Mouse (Mus musculus): ENCODE measurements at regions not wholly inside any gene's neighbourhood (a gene's known extent, or its start where the extent isn't known, plus 50 kb on each side); places are given as distances from the start of the nearest gene placed in this dataset.

DNA sequence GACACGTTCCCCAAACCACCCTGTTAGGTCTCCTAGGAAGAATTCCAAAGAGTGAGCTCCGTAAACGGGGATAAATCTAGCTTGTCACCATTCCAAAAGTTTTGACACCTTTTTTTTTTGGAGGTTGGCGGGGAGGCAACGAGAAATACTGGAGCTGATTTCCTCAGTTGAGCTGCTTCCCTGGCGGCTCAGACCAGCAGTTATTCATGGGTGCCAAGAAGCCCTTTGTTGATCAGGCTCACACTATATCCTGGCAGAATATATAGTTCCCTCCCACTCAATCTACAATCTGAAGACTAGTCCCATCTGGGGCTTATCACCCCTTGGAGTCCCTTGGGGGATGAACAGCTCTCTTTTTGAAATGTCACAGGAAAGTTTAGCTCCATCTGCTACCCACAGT lies 77.5 kb upstream of the Tiam2 start:
- Histone ChIP-seq H3K4me2 (ENCODE audit: low read depth, low read length) (no peak overlapping the region), H3K4me3 (ENCODE audit: low read depth, low read length) (no peak overlapping the region), H3K27me3 (ENCODE audit: insufficient read depth, low read length) (no peaks in the 10 kb centered on the region), H3K27ac (ENCODE audit: low read depth) (no peak overlapping the region), H3K9ac (replicated peaks) (no peak overlapping the region), H3K36me3 (replicated peaks; ENCODE audit: insufficient read depth, low read length) (no peaks in the 10 kb centered on the region), H3K9me3 (ENCODE audit: low read length) (no peaks in the 10 kb centered on the region), H3K4me1 (ENCODE audit: insufficient read depth) (peaks cover 11% of the 10 kb centered on the region)
- TF ChIP-seq EP300 (IDR thresholded peaks at IDR 0.05; ENCODE audit: low read depth) (no peak), CTCF (IDR thresholded peaks at IDR 0.05; ENCODE audit: low read depth) (no peak)
- DNase-seq (no peak), ATAC-seq (no peak)
- WGBS (ENCODE audit: insufficient replicate concordance): 85% methylated on average over 6 of the region's 6 CpGs

DNA sequence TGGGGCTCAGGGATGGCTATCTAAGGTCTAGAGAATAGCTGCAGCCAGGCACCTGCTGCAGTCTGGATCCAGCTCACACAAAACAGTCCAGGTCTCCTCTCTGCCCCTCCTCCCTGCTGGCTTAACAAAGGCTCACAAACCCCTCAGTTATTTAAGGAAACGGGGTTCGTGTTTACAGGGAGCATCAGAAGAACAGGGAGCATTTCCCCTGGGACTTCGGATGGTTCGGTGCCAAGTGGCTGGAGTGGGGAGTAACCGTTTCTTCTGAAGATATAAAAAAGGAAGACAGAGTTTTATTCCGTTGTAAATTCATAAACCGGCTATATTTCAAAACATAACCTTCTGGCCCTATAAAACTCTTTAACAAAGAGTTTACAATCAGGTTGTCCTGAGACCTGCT lies 77.1 kb upstream of the Tiam2 start:
- no peak for TF ChIP-seq EP300 (IDR thresholded peaks at IDR 0.05; ENCODE audit: low read depth)
- TF ChIP-seq CTCF (IDR thresholded peaks at IDR 0.05; ENCODE audit: low read depth): no peak
- H3K9ac ChIP-seq (replicated peaks): no peak overlapping the region

DNA sequence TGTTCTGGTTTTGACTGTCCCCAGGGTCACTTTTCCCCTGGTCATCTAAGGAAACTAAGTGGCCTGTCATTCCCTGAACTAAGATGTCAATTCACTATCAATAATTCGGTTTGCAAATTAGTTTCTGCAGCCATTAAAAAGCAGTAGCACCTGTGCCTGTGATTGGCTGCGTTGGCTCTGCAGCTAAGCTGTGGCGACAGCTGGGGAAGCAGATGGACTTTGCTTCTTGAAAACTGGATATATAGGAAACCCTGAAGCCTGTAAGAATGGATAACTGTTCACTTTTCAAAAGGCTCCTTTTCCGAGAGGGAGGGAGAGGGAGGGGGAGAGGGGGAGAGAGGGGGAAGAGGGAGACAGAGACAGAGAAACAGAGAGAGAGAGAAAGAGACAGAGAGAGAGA lies 75.2 kb upstream of the Tiam2 start:
- TF ChIP-seq EP300 (IDR thresholded peaks at IDR 0.05; ENCODE audit: low read depth) (no peak), CTCF (IDR thresholded peaks at IDR 0.05; ENCODE audit: low read depth) (no peak)
- H3K36me3 ChIP-seq (replicated peaks; ENCODE audit: insufficient read depth, low read length): no peaks in the 10 kb centered on the region
- 0 out of 2 replicates have a peak, but pooled peaks cover 2% of the 10 kb centered on the region for H3K4me1 ChIP-seq (ENCODE audit: insufficient read depth)
- no peak overlapping the region for H3K4me2 ChIP-seq (ENCODE audit: low read depth, low read length)
- H3K27me3 ChIP-seq (ENCODE audit: insufficient read depth, low read length): no peaks in the 10 kb centered on the region
- no peak overlapping the region for H3K9ac ChIP-seq (replicated peaks)
- H3K4me3 ChIP-seq (ENCODE audit: low read depth, low read length): no peak overlapping the region
- ATAC-seq (no peak), DNase-seq (no peak)
- no peaks in the 10 kb centered on the region for H3K9me3 ChIP-seq (ENCODE audit: low read length)
- WGBS (ENCODE audit: insufficient replicate concordance): 91% methylated on average over 4 of the region's 4 CpGs
- no peak overlapping the region for H3K27ac ChIP-seq (ENCODE audit: low read depth)

More for the DNA sequence above, 77.1 kb upstream of the Tiam2 start:
- no peak for ATAC-seq
- Histone ChIP-seq H3K4me1 (ENCODE audit: insufficient read depth) (peaks cover 11% of the 10 kb centered on the region), H3K27ac (ENCODE audit: low read depth) (no peak overlapping the region), H3K36me3 (replicated peaks; ENCODE audit: insufficient read depth, low read length) (no peaks in the 10 kb centered on the region), H3K27me3 (ENCODE audit: insufficient read depth, low read length) (no peaks in the 10 kb centered on the region), H3K4me2 (ENCODE audit: low read depth, low read length) (no peak overlapping the region), H3K9me3 (ENCODE audit: low read length) (no peaks in the 10 kb centered on the region), H3K4me3 (ENCODE audit: low read depth, low read length) (no peak overlapping the region)
- 86% methylated on average over 7 of the region's 7 CpGs for WGBS (ENCODE audit: insufficient replicate concordance)
- DNase-seq: no peak

DNA sequence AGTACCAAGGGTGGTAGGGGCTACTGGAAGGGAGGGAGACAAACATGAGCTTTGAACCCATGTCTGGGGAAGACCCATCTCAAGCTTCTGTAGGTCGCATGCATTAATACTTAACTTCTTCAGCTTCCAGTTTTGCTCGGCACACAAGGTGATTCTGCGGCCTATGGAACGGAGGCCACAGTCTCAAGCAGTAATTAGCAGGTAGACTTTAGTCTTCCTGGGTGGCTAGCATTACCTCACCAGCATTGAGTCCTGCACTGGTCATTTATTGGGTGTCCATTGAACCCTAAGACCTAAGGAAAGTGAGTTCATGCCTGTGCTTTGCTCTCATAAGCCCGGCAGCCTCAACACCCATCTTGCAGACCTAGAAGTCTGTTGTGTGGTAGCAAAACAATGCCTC lies 74.4 kb upstream of the Tiam2 start:
- DNase-seq (no peak), ATAC-seq (no peak)
- H3K4me2 ChIP-seq (ENCODE audit: low read depth, low read length): no peak overlapping the region
- no peaks in the 10 kb centered on the region for H3K27me3 ChIP-seq (ENCODE audit: insufficient read depth, low read length)
- no peaks in the 10 kb centered on the region for H3K9me3 ChIP-seq (ENCODE audit: low read length)
- H3K36me3 ChIP-seq (replicated peaks; ENCODE audit: insufficient read depth, low read length): no peaks in the 10 kb centered on the region
- H3K9ac ChIP-seq (replicated peaks): no peak overlapping the region
- H3K4me3 ChIP-seq (ENCODE audit: low read depth, low read length): no peak overlapping the region
- 85% methylated on average over 5 of the region's 5 CpGs for WGBS (ENCODE audit: insufficient replicate concordance)
- no peaks in the 10 kb centered on the region for H3K4me1 ChIP-seq (ENCODE audit: insufficient read depth)
- H3K27ac ChIP-seq (ENCODE audit: low read depth): no peak overlapping the region
- no peak for TF ChIP-seq CTCF (IDR thresholded peaks at IDR 0.05; ENCODE audit: low read depth)
- no peak for TF ChIP-seq EP300 (IDR thresholded peaks at IDR 0.05; ENCODE audit: low read depth)

DNA sequence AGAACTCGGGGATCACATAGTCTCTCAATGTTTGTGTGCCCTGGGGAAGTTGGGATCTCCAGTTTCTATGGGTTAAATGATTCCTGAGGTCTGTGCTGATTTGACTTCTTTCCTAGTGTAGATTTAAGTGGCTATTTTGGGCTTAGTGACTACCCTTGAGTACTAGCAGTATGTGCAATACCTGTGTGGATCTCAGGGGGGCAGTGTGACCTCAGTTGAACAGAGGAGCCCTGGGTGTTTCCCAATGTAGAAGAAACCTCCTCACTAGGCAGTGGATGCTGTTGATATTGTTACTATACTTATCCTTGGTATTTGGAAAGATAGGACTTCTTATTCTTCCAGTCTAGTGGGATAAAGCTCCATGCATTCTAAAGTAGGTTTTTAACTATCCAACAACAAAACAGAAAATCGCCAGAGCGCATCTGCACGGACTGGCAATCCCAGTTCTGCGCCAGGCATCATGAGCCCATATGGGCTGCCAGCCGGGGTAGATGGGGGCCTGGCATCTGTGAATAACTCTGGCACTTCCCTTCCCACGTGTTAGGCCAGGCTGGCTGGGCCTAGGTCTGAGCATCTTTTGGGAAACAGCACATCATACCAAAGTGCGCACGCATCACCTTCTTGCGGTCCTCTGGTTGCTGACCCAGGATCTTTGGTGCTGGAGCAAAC lies 72.7 kb upstream of the Tiam2 start:
- Histone ChIP-seq H3K9me3 (ENCODE audit: low read length) (no peaks in the 10 kb centered on the region), H3K4me1 (ENCODE audit: insufficient read depth) (no peaks in the 10 kb centered on the region), H3K4me3 (ENCODE audit: low read depth, low read length) (no peak overlapping the region), H3K4me2 (ENCODE audit: low read depth, low read length) (no peak overlapping the region), H3K27ac (ENCODE audit: low read depth) (no peak overlapping the region), H3K27me3 (ENCODE audit: insufficient read depth, low read length) (no peaks in the 10 kb centered on the region), H3K9ac (replicated peaks) (no peak overlapping the region), H3K36me3 (replicated peaks; ENCODE audit: insufficient read depth, low read length) (no peaks in the 10 kb centered on the region)
- ATAC-seq (no peak), DNase-seq (peak; percentile 53)
- 89% methylated on average over 10 of the region's 10 CpGs for WGBS (ENCODE audit: insufficient replicate concordance)
- TF ChIP-seq CTCF (IDR thresholded peaks at IDR 0.05; ENCODE audit: low read depth) (peak; percentile 56), EP300 (IDR thresholded peaks at IDR 0.05; ENCODE audit: low read depth) (no peak)

DNA sequence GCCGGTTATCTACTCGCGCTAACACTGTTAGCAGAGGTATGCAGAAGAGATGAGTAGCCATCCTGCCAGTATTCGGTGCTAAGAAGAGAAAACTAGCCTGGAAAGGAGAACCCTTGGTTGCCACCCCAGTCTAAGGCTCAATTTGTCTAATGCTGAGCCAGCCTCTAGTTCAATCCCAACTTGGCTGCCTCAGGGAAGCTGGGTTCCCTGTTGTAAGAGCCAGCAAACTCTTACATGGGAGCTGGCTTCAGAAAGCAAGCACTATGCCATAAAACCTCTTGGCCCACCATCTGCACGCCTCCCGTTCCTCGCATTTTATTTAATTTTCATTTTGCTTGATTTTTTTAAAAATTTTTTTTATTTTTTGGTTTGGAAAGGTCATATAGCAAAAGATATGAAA lies 69.6 kb upstream of the Tiam2 start:
- ATAC-seq: no peak
- Histone ChIP-seq H3K9ac (replicated peaks) (no peak overlapping the region), H3K36me3 (replicated peaks; ENCODE audit: insufficient read depth, low read length) (no peaks in the 10 kb centered on the region), H3K4me1 (ENCODE audit: insufficient read depth) (no peaks in the 10 kb centered on the region), H3K4me2 (ENCODE audit: low read depth, low read length) (no peak overlapping the region), H3K4me3 (ENCODE audit: low read depth, low read length) (no peak overlapping the region), H3K27ac (ENCODE audit: low read depth) (no peak overlapping the region), H3K27me3 (ENCODE audit: insufficient read depth, low read length) (no peaks in the 10 kb centered on the region), H3K9me3 (ENCODE audit: low read length) (no peaks in the 10 kb centered on the region)
- no peak for DNase-seq
- 95% methylated on average over 7 of the region's 7 CpGs for WGBS (ENCODE audit: insufficient replicate concordance)
- TF ChIP-seq EP300 (IDR thresholded peaks at IDR 0.05; ENCODE audit: low read depth) (no peak), CTCF (IDR thresholded peaks at IDR 0.05; ENCODE audit: low read depth) (no peak)
